Mouse (Mus musculus): ENCODE measurements at regions not wholly inside any gene's neighbourhood (a gene's known extent, or its start where the extent isn't known, plus 50 kb on each side); places are given as distances from the start of the nearest gene placed in this dataset.

GRCm38 (mm10) chr3:37975194-37975756 is 251.0 kb upstream of the Gm5148 start:
- peak; percentile 86 for DNase-seq (ENCODE audit: low read depth, low spot score)

GRCm38 (mm10) chr3:37972931-37973330 is 248.6 kb upstream of the Gm5148 start:
- no peak for DNase-seq (ENCODE audit: low read depth, low spot score)

GRCm38 (mm10) chr3:37971240-37971639 is 246.9 kb upstream of the Gm5148 start:
- DNase-seq (ENCODE audit: low read depth, low spot score): no peak

GRCm38 (mm10) chr3:37968654-37969053 is 244.4 kb upstream of the Gm5148 start:
- DNase-seq (ENCODE audit: low read depth, low spot score): no peak

DNA sequence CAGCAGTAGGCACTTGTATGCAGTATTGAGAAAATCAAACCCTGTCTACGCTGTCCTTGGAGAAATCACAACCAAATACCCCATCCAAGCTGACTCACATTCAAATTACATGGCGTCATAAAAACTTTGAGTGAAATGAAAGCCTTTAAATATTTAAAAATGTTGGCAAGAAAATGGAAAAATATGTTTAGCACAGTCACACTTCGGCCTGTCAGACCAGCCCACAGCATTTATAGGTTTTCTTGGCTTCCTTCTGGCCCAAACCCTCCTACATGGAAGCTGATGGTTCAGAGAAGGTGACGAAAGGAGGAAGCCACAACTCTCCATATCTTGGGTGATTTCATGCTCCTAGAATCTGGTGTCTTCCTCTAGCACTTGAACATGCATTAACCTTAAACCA is 240.9 kb upstream of the Gm5148 start:
- DNase-seq (ENCODE audit: low read depth, low spot score): no peak

DNA sequence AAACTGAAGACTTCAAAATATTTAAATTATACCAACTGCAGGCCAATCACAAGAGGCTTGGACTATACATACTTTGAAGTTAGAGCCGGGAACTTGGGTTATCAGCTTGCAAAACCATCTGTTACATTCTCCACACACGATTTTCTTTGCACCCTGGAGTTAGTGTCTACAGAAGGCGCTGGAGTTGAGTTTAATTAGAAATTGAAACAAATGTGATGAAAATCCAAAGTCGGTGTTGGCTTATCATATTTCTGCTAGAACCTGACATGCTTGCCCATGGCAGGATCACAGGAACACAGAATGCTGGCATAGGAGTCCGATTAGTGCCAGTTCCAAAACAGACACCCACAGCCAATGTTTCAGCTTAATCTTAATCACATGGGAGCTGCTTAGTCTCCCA is 239.8 kb upstream of the Gm5148 start:
- no peak for DNase-seq (ENCODE audit: low read depth, low spot score)

GRCm38 (mm10) chr3:37962811-37963210 is 238.5 kb upstream of the Gm5148 start:
- no peak for DNase-seq (ENCODE audit: low read depth, low spot score)

- DNase-seq (ENCODE audit: low read depth, low spot score): no peak
Measured at GRCm38 (mm10) chr3:37962043-37962810, 237.9 kb upstream of the Gm5148 start.

DNA sequence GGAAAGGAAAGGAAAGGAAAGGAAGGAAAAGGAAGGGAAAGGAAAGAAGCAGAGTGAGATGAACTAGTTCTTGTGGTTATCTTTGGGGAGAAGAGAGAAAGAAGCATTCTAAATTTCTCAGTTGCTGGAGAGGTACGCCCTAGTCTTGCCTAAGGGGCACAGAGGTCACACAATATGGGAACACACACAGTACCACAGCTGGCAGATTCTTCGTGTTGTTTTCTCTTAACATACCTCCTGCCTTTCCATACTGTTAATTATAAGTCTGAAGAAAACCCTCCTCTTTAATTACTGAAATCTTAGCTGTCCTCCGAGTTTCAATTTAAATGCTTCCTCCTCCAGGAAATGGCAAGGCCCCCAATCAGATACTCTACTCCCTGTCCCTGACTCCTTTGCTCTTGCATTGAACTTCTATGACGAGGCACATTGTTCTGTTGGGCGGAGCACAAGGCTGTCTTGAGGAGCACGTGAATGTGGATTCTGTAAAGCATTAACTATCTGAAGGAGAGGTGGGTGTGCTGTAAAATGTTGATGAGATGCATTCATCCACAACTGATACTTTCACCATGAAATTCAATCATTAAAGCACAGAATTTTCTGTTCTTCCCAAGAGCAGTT is 234.2 kb upstream of the Gm5148 start:
- peak; percentile 74 for DNase-seq (ENCODE audit: low read depth, low spot score)

DNA sequence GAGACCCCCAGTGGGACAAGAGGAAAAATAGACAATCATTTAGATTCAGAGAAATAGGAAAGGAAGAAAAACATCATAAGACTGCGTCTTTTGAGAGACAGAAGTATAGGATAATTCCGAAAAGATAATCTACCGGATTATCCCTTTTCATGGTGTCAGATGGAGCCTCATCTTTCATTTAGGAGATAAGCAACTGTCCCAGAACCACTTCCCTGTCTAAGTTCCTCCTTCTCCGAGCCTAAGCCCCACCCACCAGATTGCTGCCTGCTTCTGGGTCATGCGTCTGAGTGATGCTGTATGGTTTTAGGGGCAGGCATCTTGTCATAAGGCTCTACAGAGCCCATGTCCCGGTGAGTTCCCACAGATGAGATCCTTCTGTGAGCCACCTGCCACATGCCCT is 232.3 kb upstream of the Gm5148 start:
- DNase-seq (ENCODE audit: low read depth, low spot score): no peak

DNA sequence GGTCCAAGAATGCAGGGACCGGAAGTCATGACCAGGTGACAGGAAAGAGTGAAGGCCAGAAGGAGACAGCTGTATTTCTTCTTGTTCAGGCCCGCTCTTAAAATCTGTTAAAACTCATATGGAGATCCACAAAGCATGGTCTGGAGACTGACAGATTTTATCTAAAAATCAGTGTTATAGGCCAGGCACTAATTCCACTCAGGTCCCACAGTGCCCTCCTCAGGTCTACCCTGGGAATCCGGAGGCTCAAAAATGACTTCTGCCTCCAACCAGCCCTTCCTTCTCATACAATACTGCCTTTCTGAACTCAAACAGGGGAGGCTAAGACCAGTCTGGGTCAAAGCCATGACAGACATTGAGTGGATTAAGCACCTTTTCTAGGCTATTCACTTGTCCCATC is 228.6 kb upstream of the Gm5148 start:
- no peak for DNase-seq (ENCODE audit: low read depth, low spot score)

DNA sequence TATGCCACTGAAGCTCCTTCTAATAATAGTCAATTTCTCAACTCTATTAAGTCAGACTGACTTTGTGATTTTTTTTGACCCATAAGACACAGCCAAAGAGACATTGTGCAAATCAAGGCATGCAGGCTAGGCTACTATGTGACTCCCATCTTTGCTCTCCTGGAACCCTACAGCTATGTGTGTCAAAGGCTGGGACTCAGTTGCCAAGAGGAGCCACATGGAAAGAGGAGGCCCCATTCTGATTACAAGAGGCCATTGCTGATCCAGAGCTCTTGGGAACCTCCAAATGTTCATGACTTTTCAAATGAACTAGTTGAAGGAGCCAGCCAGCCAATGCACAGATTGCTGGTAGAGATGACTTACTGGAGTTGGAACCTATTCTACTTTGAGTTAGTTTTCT is 228.0 kb upstream of the Gm5148 start:
- DNase-seq (ENCODE audit: low read depth, low spot score): no peak

- DNase-seq (ENCODE audit: low read depth, low spot score): no peak
Measured at GRCm38 (mm10) chr3:37943661-37944060, 219.4 kb upstream of the Gm5148 start.

DNA sequence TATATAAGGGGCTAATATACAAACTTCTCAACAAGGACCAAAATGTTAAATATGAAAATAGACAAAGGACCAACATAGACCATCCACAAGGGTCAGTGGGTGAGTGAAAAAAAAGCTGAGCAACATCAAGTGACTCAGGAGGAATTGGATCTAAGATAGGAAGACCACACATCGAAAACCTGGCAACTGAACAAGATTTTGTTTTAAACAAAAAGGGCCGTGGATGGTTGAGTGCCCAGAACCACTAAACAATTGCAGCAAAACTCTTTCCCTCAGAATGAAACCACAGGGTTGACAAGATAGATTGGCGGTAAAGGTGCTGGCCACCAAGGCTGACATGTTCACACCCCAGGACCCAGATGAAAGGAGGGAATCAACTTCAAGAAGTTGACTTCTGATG is 215.7 kb upstream of the Gm5148 start:
- DNase-seq (ENCODE audit: low read depth, low spot score): no peak

DNA sequence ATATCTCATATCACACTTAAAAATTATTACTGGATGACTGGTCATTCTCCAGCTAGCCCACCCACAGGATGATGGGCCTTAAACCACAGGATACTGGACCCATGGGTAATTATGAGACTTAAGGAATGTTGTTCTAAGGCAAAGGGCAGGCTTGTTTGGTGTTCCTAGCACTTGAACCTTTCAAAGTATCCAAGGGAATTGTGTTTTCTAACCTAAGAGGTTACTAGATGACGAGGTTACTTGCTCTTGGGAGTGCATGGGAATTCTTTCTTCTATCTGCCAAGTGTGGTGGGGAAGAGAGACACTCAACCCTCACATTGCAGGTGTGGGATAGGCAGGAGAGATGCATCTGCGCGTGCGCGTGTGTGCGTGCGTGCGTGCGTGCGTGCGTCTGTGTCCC is 214.6 kb upstream of the Gm5148 start:
- DNase-seq (ENCODE audit: low read depth, low spot score): no peak

DNA sequence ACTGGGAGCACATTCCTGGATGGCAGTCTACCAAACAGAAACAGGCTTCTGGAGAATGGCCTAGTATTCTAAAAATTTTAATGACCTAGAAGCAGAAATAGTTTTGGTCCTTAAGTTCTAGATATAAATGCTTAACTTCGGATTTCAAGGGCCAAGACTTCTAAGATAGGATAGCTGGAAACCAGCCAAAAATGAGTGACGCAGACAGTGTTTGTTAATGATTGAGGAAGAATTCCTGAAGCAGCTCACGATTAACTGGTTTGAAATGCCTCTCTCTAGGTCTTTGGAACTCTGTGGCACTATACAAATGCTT is 213.9 kb upstream of the Gm5148 start:
- DNase-seq (ENCODE audit: low read depth, low spot score): no peak

GRCm38 (mm10) chr3:37937381-37938283 is 213.3 kb upstream of the Gm5148 start:
- DNase-seq (ENCODE audit: low read depth, low spot score): no peak

- no peak for DNase-seq (ENCODE audit: low read depth, low spot score)
Measured at GRCm38 (mm10) chr3:37936251-37936931, 212.1 kb upstream of the Gm5148 start.

GRCm38 (mm10) chr3:37934905-37935708 is 210.8 kb upstream of the Gm5148 start:
- DNase-seq (ENCODE audit: low read depth, low spot score): no peak

DNA sequence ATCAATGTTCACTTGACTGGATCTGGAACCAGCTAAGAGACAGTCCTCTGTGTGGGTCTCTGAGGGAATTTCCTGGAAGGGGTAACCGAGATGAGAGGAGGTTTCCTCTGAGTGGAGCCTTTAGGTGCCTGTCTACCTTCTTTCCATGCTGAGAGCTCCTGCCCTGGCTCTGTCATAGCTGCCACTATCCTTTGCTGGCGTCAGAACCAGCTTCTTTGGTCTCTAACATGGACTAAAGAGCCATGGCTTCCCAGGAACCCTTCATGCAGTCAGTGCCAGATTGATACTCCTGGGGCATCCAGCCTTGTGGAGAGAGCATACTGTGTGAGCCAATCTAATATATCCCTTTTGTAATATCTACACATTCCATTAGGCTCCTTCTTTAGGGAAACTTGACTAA is 209.9 kb upstream of the Gm5148 start:
- no peak for DNase-seq (ENCODE audit: low read depth, low spot score)

DNA sequence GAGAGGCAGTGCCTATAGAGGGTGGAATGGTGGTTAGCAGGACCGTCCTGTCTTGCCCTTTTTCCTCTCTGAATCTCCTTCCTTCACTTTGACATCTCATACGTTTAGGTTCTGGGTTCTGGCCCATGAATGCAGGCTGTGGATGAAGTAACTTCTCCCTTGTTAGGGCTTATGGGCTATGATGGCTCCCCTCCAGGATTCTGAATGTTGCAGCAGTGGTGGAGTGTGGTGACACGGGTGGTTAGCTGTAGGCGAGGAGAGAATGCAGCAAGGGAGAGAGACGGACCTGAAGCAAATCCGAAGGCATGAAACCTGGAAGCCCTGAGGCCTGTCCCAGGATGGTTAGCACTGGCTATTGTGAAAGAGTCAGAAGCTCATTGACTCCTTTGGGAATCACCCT is 204.4 kb upstream of the Gm5148 start:
- no peak for DNase-seq (ENCODE audit: low read depth, low spot score)
